Mouse (Mus musculus): ENCODE results near the gene Zfp113. TPM values are rescaled to one million over a fixed set of nuclear protein-coding genes. Genes with fewer than 3 reads are reported as not detected.
"Not testable (repeated sequence)": the region's sequence is repeated elsewhere in the genome, so short reads cannot be mapped to it uniquely, and the experiment has no call there.

Gene Zfp113
- total RNA-seq, 2 experiments from 2014 or later, result 12.3 to 16.2 TPM

DNA sequence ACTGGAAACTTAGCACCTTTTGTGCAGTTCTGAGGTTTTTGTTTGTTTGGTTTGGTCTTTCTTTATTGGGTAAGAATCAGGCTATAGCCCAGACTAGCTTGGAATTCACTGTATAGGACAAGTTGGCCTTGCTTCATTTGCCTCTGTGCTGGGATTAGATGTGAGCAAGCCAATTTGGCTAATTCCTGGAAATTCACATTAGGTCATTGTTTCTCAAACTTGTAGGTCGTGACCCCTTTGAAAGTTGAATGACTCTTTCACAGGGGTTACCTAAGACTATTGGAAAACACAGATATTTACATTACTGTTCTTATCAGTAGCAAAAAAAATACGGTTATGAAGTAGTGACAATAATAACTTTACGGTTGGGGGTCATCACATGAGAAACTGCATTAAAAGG, 1.2 kb downstream of the Zfp113 start:
- intact Hi-C loops (cut with DNase I), result loop anchor here (2.0 kb wide), 1 partner anchor 38 kb away; the partner anchor contains the start of gene Zscan21
- no peak for DNase-seq (ENCODE audit: low spot score in 2 of 2)

DNA sequence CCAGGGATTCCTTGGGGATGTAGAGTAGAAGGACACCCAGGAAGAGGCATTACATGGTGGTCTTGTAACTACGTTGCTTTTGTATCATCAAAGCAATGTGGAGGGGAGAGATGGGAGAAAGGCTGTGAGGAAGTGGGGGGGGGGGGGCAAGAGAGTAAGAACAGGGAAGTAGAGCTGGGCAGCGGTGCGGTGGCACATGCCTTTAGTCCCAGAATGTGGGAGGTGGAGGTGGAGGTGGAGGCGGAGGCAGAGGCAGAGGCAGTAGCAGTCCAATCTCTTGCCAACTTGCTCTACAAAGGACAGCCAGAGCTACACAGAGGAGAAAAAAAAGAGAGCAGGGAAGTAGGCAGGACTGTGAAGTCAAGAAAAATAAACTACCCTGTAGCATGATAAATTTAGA, 17.0 kb downstream of the Zfp113 start:
- intact Hi-C loops (cut with DNase I), result no loop called here
- DNase-seq (ENCODE audit: low spot score in 2 of 2), result no peak

- intact Hi-C loops (cut with DNase I), result no loop called here
- no peak for DNase-seq (ENCODE audit: low spot score in 2 of 2)
Measured at GRCm38 (mm10) chr5:138137935-138138549, 17.5 kb downstream of the Zfp113 start.

- intact Hi-C loops (cut with DNase I), result no loop called here
- DNase-seq (ENCODE audit: low spot score in 2 of 2), result no peak
Measured at GRCm38 (mm10) chr5:138137257-138137656, 18.3 kb downstream of the Zfp113 start.

DNA sequence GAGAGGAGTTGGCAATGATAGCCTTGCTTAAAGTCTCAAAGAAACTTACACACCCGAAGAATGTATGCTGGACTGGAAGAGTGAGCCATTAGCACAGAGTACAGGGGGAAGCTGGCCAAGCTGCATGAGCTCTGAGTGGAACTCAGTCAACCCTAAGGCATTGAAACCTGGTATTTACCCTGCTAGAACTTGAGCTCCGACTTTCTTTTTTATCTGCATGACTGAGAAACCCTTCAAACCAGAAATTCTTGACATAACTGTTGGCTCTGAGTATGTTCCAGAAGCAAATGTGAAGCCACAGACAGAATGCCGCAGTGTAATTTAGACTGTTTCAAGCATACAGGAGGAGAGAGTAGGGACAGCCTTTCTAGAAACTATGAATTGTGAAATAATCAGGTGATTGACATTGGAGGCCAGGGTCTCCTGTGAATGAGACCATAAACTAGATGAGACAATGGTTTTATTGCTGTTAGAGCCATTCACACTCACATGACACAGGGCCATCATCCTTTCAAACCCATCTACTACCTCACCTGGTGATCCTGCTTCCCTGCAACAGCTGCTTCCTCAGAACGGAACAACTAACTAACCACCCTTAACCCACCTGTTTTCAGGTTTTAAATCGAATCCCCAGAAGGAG, 23.0 kb downstream of the Zfp113 start:
- intact Hi-C loops (cut with DNase I), result no loop called here
- DNase-seq (ENCODE audit: low spot score in 2 of 2), result no peak

DNA sequence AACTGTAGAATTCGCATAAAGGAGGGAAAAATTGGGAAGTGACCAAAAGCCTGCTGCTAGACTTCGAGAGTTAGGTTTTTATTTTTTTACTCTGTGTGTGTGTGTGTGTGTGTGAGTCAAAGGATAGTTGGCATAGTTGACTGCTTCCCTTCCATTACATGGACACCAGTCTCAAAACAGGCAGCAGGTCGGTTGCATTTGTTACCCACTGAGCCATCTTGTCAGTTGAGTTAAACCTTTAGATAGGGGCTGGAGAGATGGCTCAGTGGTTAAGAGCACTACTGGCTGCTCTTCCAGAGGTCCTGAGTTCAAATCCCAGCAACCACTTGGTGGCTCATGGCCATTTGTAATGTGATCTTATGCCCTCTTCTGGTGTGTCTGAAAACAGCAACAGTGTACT, 37.5 kb downstream of the Zfp113 start:
- intact Hi-C loops (cut with DNase I), result loop anchor here (10.0 kb wide), 1 partner anchor 323 kb away; no protein-coding TSS in a partner anchor
- no peak for DNase-seq (ENCODE audit: low spot score in 2 of 2)

GRCm38 (mm10) chr5:138117199-138118015, 38.1 kb downstream of the Zfp113 start:
- DNase-seq (ENCODE audit: low spot score in 2 of 2), result no peak
- intact Hi-C loops (cut with DNase I), result loop anchor here (2.0 to 10.0 kb wide), 3 partner anchors 33 to 323 kb away; partner anchors contain the start of genes Zfp113 and Zkscan1

DNA sequence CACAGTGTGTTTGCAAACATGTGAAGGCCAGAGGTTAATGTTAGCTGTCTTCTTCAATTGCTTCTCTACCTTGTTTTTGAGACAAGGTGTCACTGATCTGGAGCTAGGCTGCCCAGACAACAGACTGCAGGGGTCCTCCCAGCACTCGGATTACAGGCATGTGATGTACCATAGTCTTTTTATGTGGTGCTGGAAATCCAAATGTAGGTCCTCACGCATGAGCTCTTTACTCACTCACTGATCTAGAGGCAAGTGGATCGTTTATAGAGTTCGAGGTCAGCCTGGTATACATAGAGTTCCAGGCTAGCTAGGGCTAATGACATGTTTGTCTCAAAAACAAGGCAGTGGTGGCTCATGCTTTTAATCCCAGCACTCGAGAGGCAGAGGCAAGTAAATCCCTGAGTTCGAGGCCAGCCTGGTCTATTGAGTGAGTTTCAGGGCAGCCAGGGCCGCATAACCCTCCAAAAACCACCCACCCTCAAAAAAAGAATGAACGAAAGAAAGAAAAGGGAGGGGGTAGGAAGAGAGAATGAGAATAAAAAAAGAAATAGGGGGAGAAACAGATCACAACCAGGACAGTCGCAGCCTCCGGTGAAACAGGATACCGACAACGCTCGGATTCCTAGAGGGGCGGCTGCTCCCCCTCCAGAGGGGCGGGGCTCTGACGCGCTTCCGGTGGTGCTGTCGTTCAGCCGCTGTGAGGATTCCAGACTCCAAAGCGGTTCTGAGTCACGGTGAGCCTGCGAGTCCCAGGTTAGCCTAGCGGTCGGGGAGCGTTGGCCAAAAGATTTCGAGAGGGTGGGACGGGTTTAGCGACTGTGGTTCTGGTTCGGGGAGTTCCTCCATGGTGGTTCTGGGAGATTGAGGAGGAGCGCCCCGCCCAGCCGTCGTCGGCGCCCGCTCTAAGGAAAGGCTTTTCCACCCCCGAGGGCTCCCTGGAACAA, 39.0 kb downstream of the Zfp113 start, which contains the start of gene Zscan21:
Zscan21 (plus strand) TSS at position 649 of the 944 bp plus-strand sequence.
- intact Hi-C loops (cut with DNase I), result loop anchor here (2.0 to 10.0 kb wide), 3 partner anchors 32 to 322 kb away; partner anchors contain the start of genes Zfp113 and Zkscan1
- DNase-seq (ENCODE audit: low spot score in 2 of 2), result peak; percentile 87 to 90

- DNase-seq (ENCODE audit: low spot score in 2 of 2), result not testable (repeated sequence)
- intact Hi-C loops (cut with DNase I), result loop anchor here (10.0 kb wide), 1 partner anchor 315 kb away; no protein-coding TSS in a partner anchor
Measured at GRCm38 (mm10) chr5:138109847-138110396, 45.6 kb downstream of the Zfp113 start.

DNA sequence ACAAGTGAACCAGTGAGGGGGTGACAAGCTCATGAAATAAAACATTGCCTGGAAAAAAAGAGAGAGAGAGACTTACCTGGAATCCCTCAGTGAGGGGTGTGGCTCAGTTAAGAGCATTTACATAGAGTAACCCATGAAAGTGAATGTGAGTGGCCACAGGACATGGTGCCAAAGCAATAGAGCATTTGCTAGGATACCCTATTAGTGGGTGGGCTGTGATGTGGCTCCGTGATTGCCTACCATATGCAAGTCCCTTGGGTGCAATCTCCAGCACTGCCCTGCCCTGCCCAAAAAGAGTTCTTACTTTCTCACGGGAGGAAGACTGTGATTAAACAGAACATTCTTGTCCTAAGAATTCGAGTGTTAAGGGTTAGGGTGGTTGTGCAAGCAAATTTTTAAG, 48.4 kb downstream of the Zfp113 start:
- intact Hi-C loops (cut with DNase I), result no loop called here
- no peak for DNase-seq (ENCODE audit: low spot score in 2 of 2)

DNA sequence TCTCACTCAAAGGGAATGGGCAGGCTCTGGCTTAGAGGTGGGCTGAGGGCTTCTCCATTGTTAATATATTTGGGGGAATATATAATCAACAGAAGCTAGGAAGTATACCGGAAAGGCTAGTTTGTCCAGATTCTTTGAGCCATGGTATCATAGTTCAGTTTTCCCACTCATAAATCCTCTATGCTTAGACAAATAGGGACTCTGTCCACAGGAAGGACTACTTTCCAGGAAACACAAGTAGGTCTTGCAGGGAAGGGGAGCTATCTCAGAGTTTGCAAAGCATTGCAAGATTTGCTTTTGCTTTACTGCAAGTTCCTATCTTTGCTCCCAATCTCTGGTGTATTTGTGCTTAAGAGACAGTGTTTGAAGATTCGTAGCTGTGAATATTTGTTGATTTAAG, 50.6 kb downstream of the Zfp113 start:
- intact Hi-C loops (cut with DNase I), result no loop called here
- DNase-seq (ENCODE audit: low spot score in 2 of 2), result no peak

GRCm38 (mm10) chr5:138094474-138094873, 61.1 kb downstream of the Zfp113 start:
- intact Hi-C loops (cut with DNase I), result no loop called here
- DNase-seq (ENCODE audit: low spot score in 2 of 2), result no peak

GRCm38 (mm10) chr5:138092771-138093170, 62.8 kb downstream of the Zfp113 start:
- DNase-seq (ENCODE audit: low spot score in 2 of 2), result no peak
- intact Hi-C loops (cut with DNase I), result no loop called here

DNA sequence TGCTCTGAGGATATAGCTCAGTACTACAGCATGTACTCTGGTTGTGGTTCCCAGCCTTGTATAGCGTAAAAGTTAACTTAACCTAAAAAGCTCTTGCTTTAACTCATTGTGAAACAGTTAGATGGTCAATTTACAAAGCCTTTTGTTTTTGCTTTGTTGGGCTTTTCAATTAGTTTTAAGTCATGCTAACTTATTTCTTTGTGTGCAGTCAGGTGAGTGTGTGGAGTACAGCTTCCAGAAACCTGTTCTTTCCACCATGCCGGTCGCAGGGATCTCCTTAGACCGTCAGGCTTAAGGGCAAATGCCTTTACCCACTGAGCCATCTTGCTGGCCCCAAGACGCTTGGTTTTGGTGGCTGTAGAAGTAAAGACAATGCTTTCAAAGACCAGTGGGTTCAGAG, 64.8 kb downstream of the Zfp113 start:
- DNase-seq (ENCODE audit: low spot score in 2 of 2), result no peak
- intact Hi-C loops (cut with DNase I), result no loop called here

- no peak for DNase-seq (ENCODE audit: low spot score in 2 of 2)
- intact Hi-C loops (cut with DNase I), result no loop called here
Measured at GRCm38 (mm10) chr5:138090271-138090670, 65.3 kb downstream of the Zfp113 start.
